Mouse (Mus musculus): Measurements from ENCODE around the gene Hoxd1. TPM values are rescaled to one million over a fixed set of nuclear protein-coding genes. Genes with fewer than 3 reads are reported as not detected.

Gene Hoxd1
- polyA plus RNA-seq (2014; fragmentation: Illumina TruSeq; extraction: RNeasy Lipid Tissue Mini Kit (QIAGEN cat#74804); ENCODE audit: low read depth, low replicate concordance), result not detected

DNA sequence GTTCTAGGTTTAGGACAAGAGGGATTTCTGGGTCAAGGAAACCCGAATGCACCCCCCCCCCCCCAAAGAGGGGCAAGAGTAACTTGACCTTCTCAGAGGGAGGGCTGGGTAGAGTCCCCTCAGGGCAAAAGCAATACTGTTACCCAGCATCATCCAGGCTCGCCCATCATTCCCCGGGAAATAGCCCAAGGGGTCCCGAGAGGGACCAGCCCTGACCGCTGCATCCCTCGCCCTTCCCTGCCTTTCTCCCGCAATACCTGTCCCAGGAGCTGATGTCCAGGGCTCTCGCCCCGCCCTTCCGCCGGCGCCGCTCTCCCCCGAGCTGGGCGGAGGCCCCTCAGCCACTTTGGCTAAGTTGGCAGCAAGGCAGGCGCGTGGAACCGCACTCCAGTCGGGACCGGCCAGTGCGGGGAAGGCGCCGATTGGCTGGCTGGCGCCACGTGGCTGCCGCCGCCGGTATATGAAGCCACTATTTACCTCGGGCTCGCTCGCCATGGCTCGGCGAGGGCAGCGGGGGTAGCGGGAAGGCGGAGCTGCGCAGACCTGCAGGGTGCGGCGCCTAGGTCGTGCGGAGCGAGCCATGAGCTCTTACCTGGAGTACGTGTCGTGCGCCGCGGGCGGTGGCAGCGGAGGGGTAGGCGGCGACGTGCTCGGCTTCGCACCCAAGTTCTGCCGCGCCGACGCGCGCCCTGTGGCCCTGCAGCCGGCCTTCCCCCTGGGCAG, at the start of gene Hoxd1:
Gene Hoxd1 (plus strand): TSS at position 459 of the 723 bp plus-strand sequence.

DNA sequence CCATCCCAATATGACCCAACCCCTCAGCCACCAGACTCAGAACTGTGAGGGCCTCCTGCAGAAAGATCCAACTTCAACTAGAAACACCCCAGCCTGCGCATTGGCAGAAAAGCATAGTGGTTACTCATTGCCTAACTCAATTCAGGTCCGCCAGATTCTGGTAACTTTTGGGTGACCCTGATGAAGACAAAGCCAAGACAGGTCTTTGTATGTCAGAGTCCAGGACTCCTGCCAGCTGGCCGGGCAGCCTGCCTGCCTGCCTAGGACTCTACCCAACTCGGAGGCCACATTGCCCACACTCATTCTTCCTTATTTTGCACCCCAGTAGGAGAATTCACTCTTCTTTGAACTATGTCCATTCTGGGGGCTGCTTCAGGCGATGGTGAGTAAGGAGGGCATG, 36.2 kb upstream of the Hoxd1 start, which contains the start of gene Gm28230:
Gene Gm28230 (plus strand): TSS at position 178 of the 400 bp plus-strand sequence.

Other genes with a start within 250 kb of the Hoxd1 start
- gene Lnpk, start 183.5 kb upstream of the Hoxd1 start, polyA plus RNA-seq (2014; fragmentation: Illumina TruSeq; extraction: RNeasy Lipid Tissue Mini Kit (QIAGEN cat#74804); ENCODE audit: low read depth, low replicate concordance), result 9.0 TPM
- not detected for gene Evx2, start 103.4 kb upstream of the Hoxd1 start, polyA plus RNA-seq (2014; fragmentation: Illumina TruSeq; extraction: RNeasy Lipid Tissue Mini Kit (QIAGEN cat#74804); ENCODE audit: low read depth, low replicate concordance)
- not detected for gene Hoxd13, start 94.7 kb upstream of the Hoxd1 start, polyA plus RNA-seq (2014; fragmentation: Illumina TruSeq; extraction: RNeasy Lipid Tissue Mini Kit (QIAGEN cat#74804); ENCODE audit: low read depth, low replicate concordance)
- gene Hoxd12, start 88.0 kb upstream of the Hoxd1 start, polyA plus RNA-seq (2014; fragmentation: Illumina TruSeq; extraction: RNeasy Lipid Tissue Mini Kit (QIAGEN cat#74804); ENCODE audit: low read depth, low replicate concordance), result not detected
- not detected for gene Hoxd11, start 83.4 kb upstream of the Hoxd1 start, polyA plus RNA-seq (2014; fragmentation: Illumina TruSeq; extraction: RNeasy Lipid Tissue Mini Kit (QIAGEN cat#74804); ENCODE audit: low read depth, low replicate concordance)
- not detected for gene Hoxd10, start 71.1 kb upstream of the Hoxd1 start, polyA plus RNA-seq (2014; fragmentation: Illumina TruSeq; extraction: RNeasy Lipid Tissue Mini Kit (QIAGEN cat#74804); ENCODE audit: low read depth, low replicate concordance)
- gene Hoxd9, start 65.3 kb upstream of the Hoxd1 start, polyA plus RNA-seq (2014; fragmentation: Illumina TruSeq; extraction: RNeasy Lipid Tissue Mini Kit (QIAGEN cat#74804); ENCODE audit: low read depth, low replicate concordance), result not detected
- not detected for gene Hoxd8, start 58.4 kb upstream of the Hoxd1 start, polyA plus RNA-seq (2014; fragmentation: Illumina TruSeq; extraction: RNeasy Lipid Tissue Mini Kit (QIAGEN cat#74804); ENCODE audit: low read depth, low replicate concordance)
- gene Hoxd3, start 51.1 kb upstream of the Hoxd1 start, polyA plus RNA-seq (2014; fragmentation: Illumina TruSeq; extraction: RNeasy Lipid Tissue Mini Kit (QIAGEN cat#74804); ENCODE audit: low read depth, low replicate concordance), result not detected
- gene Hoxd4, start 51.1 kb upstream of the Hoxd1 start, polyA plus RNA-seq (2014; fragmentation: Illumina TruSeq; extraction: RNeasy Lipid Tissue Mini Kit (QIAGEN cat#74804); ENCODE audit: low read depth, low replicate concordance), result not detected
- gene Gm28230, start 36.3 kb upstream of the Hoxd1 start, polyA plus RNA-seq (2014; fragmentation: Illumina TruSeq; extraction: RNeasy Lipid Tissue Mini Kit (QIAGEN cat#74804); ENCODE audit: low read depth, low replicate concordance), result not detected
- gene Mtx2, start 62.8 kb downstream of the Hoxd1 start, polyA plus RNA-seq (2014; fragmentation: Illumina TruSeq; extraction: RNeasy Lipid Tissue Mini Kit (QIAGEN cat#74804); ENCODE audit: low read depth, low replicate concordance), result 157 TPM

Measured in liver, adult 10 weeks (tissue).